22 mouse cellular contexts compared by ENCODE assay signal in genomic region chr2:124919762-124920255, GRCm38 (mm10).
DNase-seq lines count a peak whose midpoint lies in the region; ATAC-seq and TF ChIP-seq lines count a peak whose summit lies in the region.
"Had no signal": no experiment of that assay in that cellular context is flagged by ENCODE, and none has a peak within 500 bp of the region (broad histone marks: within the 10 kb centered on the region; RNA-seq: fewer than 3 reads in every experiment).

No protein-coding gene starts in this region.

- H3K4me3 ChIP-seq in heart, embryonic 12.5 days, result no peak overlapping the region
- H3K4me3 ChIP-seq in heart, adult 2 months, result no peak overlapping the region
- no peak overlapping the region for H3K4me3 ChIP-seq in kidney, embryonic 14.5 days (ENCODE audit: low read length)
- H3K4me3 ChIP-seq: embryonic facial prominence, embryonic 13.5 days; gastrocnemius, adult 2 months; liver, embryonic 15.5 days; midbrain, embryonic 10.5 days; neural tube, embryonic 12.5 days had no signal

- no peaks in the 10 kb centered on the region for H3K79me2 ChIP-seq in heart, adult 2 months (replicated peaks; ENCODE audit: control insufficient read depth, insufficient read depth, low read length)

- H3K27ac ChIP-seq in heart, embryonic 12.5 days (ENCODE audit: poor library complexity, severe bottlenecking), result peak overlapping the region; percentile 80
- H3K27ac ChIP-seq in heart, adult 2 months, result no peak overlapping the region
- H3K27ac ChIP-seq in kidney, embryonic 14.5 days (ENCODE audit: low read depth, low read length), result no peak overlapping the region
- H3K27ac ChIP-seq: embryonic facial prominence, embryonic 13.5 days; hindbrain, postnatal 0 days; liver, embryonic 15.5 days; midbrain, embryonic 10.5 days; neural tube, embryonic 12.5 days had no signal

- intact Hi-C loops in heart, adult 2 months (cut with DNase I), result loop anchor here (10.0 kb wide), 1 partner anchor 545 kb away; no protein-coding TSS in a partner anchor

- H3K4me2 ChIP-seq in heart, embryonic 12.5 days, result no peak overlapping the region
- no peak overlapping the region for H3K4me2 ChIP-seq in kidney, embryonic 14.5 days (replicated peaks; ENCODE audit: low read depth, low read length)
- H3K4me2 ChIP-seq: embryonic facial prominence, embryonic 13.5 days; liver, embryonic 15.5 days; neural tube, embryonic 12.5 days had no signal

- DNase-seq in heart, adult 2 months, result no peak
- DNase-seq in kidney, postnatal 36 days, result peak; percentile 14 to 19
- DNase-seq in ovary, postnatal 36 days (ENCODE audit: low spot score), result peak; percentile 41
- DNase-seq in ovary, postnatal 14 days (ENCODE audit: low spot score), result no peak
- DNase-seq in yolk sac, embryonic 10.5 days (ENCODE audit: low spot score), result peak; percentile 49
- DNase-seq: B cell, adult 2 months; cerebellum, adult 11-12 months; forebrain, postnatal 0 days; kidney, adult 11 months; right cerebral cortex, postnatal 4 days; thymus, postnatal 25 days had no signal

- no peaks in the 10 kb centered on the region for H3K27me3 ChIP-seq in heart, embryonic 12.5 days (replicated peaks)
- H3K27me3 ChIP-seq in heart, adult 2 months (ENCODE audit: control insufficient read depth, insufficient read depth, low read length), result no peaks in the 10 kb centered on the region
- H3K27me3 ChIP-seq in kidney, embryonic 14.5 days (ENCODE audit: control insufficient read depth, insufficient read depth, low read length), result no peaks in the 10 kb centered on the region
- H3K27me3 ChIP-seq: embryonic facial prominence, embryonic 13.5 days; liver, embryonic 15.5 days; neural tube, embryonic 12.5 days had no signal

- H3K4me1 ChIP-seq in heart, embryonic 12.5 days (replicated peaks), result peaks cover 24% of the 10 kb centered on the region
- peaks cover 12% of the 10 kb centered on the region for H3K4me1 ChIP-seq in heart, adult 2 months (ENCODE audit: control insufficient read depth, insufficient read depth, low read length)
- no peaks in the 10 kb centered on the region for H3K4me1 ChIP-seq in kidney, embryonic 14.5 days (ENCODE audit: control insufficient read depth, insufficient read depth, low read length)
- H3K4me1 ChIP-seq: embryonic facial prominence, embryonic 13.5 days; liver, embryonic 15.5 days had no signal

- TF ChIP-seq CTCF in heart, adult 2 months (IDR thresholded peaks at IDR 0.05), result no peak

- no peaks in the 10 kb centered on the region for H3K9me3 ChIP-seq in heart, embryonic 12.5 days (replicated peaks)
- H3K9me3 ChIP-seq in kidney, embryonic 14.5 days (ENCODE audit: control insufficient read depth, low read length), result no peaks in the 10 kb centered on the region
- H3K9me3 ChIP-seq: embryonic facial prominence, embryonic 13.5 days; liver, embryonic 15.5 days; midbrain, embryonic 10.5 days; neural tube, embryonic 12.5 days had no signal

- H3K36me3 ChIP-seq in heart, embryonic 12.5 days, result no peaks in the 10 kb centered on the region
- H3K36me3 ChIP-seq in heart, adult 2 months (ENCODE audit: control insufficient read depth, insufficient read depth, low read length), result peaks cover 6% of the 10 kb centered on the region; the same call in 1 of the 2 replicates
- no peaks in the 10 kb centered on the region for H3K36me3 ChIP-seq in kidney, embryonic 14.5 days (ENCODE audit: control insufficient read depth, insufficient read depth, low read length)
- H3K36me3 ChIP-seq: embryonic facial prominence, embryonic 13.5 days; liver, embryonic 15.5 days; midbrain, embryonic 10.5 days; neural tube, embryonic 12.5 days had no signal

- WGBS in heart, embryonic 12.5 days, result 13% methylated on average over 1 of the region's 1 CpGs
- 25% methylated on average over 1 of the region's 1 CpGs for WGBS in heart, adult 2 months
- 24% methylated on average over 1 of the region's 1 CpGs for WGBS in kidney, embryonic 14.5 days

- no peak for TF ChIP-seq POLR2A in heart, adult 2 months (IDR thresholded peaks at IDR 0.05; ENCODE audit: insufficient read depth, low read depth, low read length)

- no peak overlapping the region for H3K9ac ChIP-seq in heart, embryonic 12.5 days
- H3K9ac ChIP-seq in heart, adult 2 months (ENCODE audit: low read depth, low read length), result no peak overlapping the region
- no peak overlapping the region for H3K9ac ChIP-seq in kidney, embryonic 14.5 days (ENCODE audit: low read depth, low read length)
- H3K9ac ChIP-seq: embryonic facial prominence, embryonic 13.5 days; forebrain, postnatal 0 days; liver, embryonic 15.5 days; neural tube, embryonic 12.5 days had no signal

- TF ChIP-seq EP300 in heart, adult 2 months (IDR thresholded peaks at IDR 0.05; ENCODE audit: insufficient read depth, low read depth, low read length), result no peak

- ATAC-seq in heart, embryonic 12.5 days (ENCODE audit: insufficient number of reproducible peaks, low FRiP score), result peak; percentile 73; the same call in 1 of the 2 replicates
- ATAC-seq in kidney, embryonic 14.5 days (ENCODE audit: low FRiP score, low TSS enrichment), result no peak
- ATAC-seq in erythroblast, adult 5-6 weeks (replicated peaks; ENCODE audit: low FRiP score, poor library complexity, severe bottlenecking), result no peak
- ATAC-seq: activated CD4-positive, CD25-positive, alpha-beta regulatory T cell, adult 4 months; forebrain, postnatal 0 days; hindbrain, postnatal 0 days; Patski had no signal

Comparison
In these comparisons a context has a peak if more than half of its experiments do, and no peak if none do; other contexts are left out.
1. DNase-seq: peak in kidney, postnatal 36 days (2 of 2), ovary, postnatal 36 days (single experiment) and yolk sac, embryonic 10.5 days (single experiment); none in heart, adult 2 months (0 of 2) and ovary, postnatal 14 days (single experiment).